Mouse (Mus musculus) liver, embryonic 14.5 days (tissue): ENCODE data around the gene Fkbp14. TPM values are rescaled to one million over a fixed set of nuclear protein-coding genes. Genes with fewer than 3 reads are reported as not detected.

Experiments used
- ATAC-seq: fragments of 200-750 bp; cut with Nextera tagmentation; 2 replicates; pipeline ENCODE4 v1.8.0; 2017; ENCODE audit warnings: moderate number of reproducible peaks, mild to moderate bottlenecking, moderate library complexity; ENCODE audit not compliant: insufficient read depth
- DNase-seq, 3 experiments: peaks; one replicate each; pipeline ENCODE4 v3.0.0-alpha.2; 2012 to 2013; ENCODE audit warnings: low read depth in 3 of 3, low spot score in 3 of 3
- H3K27ac ChIP-seq: fragments of 300-500 bp; sonication (generic); 2 replicates; pipeline ENCODE4 v1.5.1; 2014; ENCODE audit warnings: moderate library complexity, mild to moderate bottlenecking, control low read depth, inconsistent platforms
- H3K27me3 ChIP-seq: fragments of 300-500 bp; sonication (generic); 2 replicates; pipeline ENCODE4 v1.6.1; 2014; ENCODE audit warnings: mild to moderate bottlenecking, low read length, moderate library complexity; ENCODE audit not compliant: control insufficient read depth, insufficient read depth
- H3K36me3 ChIP-seq: fragments of 300-500 bp; sonication (generic); replicated peaks from 2 replicates; pipeline ENCODE4 v1.6.1; 2014; ENCODE audit warnings: low read depth; ENCODE audit not compliant: control insufficient read depth, insufficient read depth
- H3K4me1 ChIP-seq, 2 experiments: fragments of 200-500 bp in 1 of 2; fragments of 300-500 bp in 1 of 2; sonication (generic) in 1 of 2; replicated peaks; 2 replicates each; pipeline ENCODE4 v1.6.1; 2012 to 2014; ENCODE audit warnings: antibody characterized with exemption in 1 of 2, inconsistent platforms in 1 of 2, low read length in 1 of 2; ENCODE audit not compliant: control insufficient read depth in 2 of 2, insufficient read depth in 2 of 2
- H3K4me2 ChIP-seq: fragments of 300-500 bp; sonication (generic); 2 replicates; pipeline ENCODE4 v1.6.1; 2014; ENCODE audit warnings: low read depth, mild to moderate bottlenecking, control low read depth, moderate library complexity
- H3K4me3 ChIP-seq, 2 experiments: fragments of 200-500 bp in 1 of 2; fragments of 300-500 bp in 1 of 2; sonication (generic) in 1 of 2; 2 replicates each; pipeline ENCODE4 v1.5.1; 2012 to 2014; ENCODE audit warnings: low read depth in 2 of 2, low read length in 2 of 2, mild to moderate bottlenecking in 2 of 2, control low read depth in 1 of 2, inconsistent platforms in 1 of 2, moderate library complexity in 1 of 2; ENCODE audit not compliant: insufficient read depth in 1 of 2
- H3K9ac ChIP-seq: fragments of 300-500 bp; sonication (generic); replicated peaks from 2 replicates; pipeline ENCODE4 v1.6.1; 2014; ENCODE audit warnings: mild to moderate bottlenecking, control low read depth, moderate library complexity
- H3K9me3 ChIP-seq: fragments of 300-500 bp; sonication (generic); 2 replicates; pipeline ENCODE4 v1.6.1; 2016; ENCODE audit warnings: low read length, mixed read lengths; ENCODE audit not compliant: control insufficient read depth
- CTCF ChIP-seq: IDR thresholded peaks from 2 replicates; pipeline ENCODE4 v1.5.1; 2016; ENCODE audit warnings: antibody characterized with exemption, low read depth, control low read depth
- EP300 ChIP-seq: IDR thresholded peaks from 2 replicates; pipeline ENCODE4 v1.6.1; 2016; ENCODE audit warnings: antibody characterized with exemption, low read depth
- WGBS: fragments of 180-500 bp; shearing (Covaris S2); extraction: QIAGEN DNeasy Blood & Tissue Kit; methylation state at CpG from one replicate; pipeline ENCODE4 v1.1.7; 2014; ENCODE audit not compliant: insufficient replicate concordance; 5-methylcytosine and 5-hydroxymethylcytosine counted together
- polyA plus RNA-seq, 2 experiments: library from polyadenylated mRNA; depleted of rRNA in 1 of 2; stranded (reverse) in 1 of 2; unstranded in 1 of 2; fragments of >200 nt; fragmentation: Nextera tagmentation in 1 of 2; extraction: Ambion mirVana in 1 of 2; gene quantifications; 2 replicates each; pipeline versions ENCODE4 v1.2.1 to v1.2.3; 2012 to 2014

Fkbp14 gene
- polyA plus RNA-seq, 2 experiments, result 3.5 to 4.0 TPM

- no peaks in the 10 kb centered on the region for H3K4me1 ChIP-seq
- H3K36me3 ChIP-seq, result no peaks in the 10 kb centered on the region
- no peak overlapping the region for H3K4me2 ChIP-seq
- H3K4me3 ChIP-seq, result no peak overlapping the region
- WGBS, result 44% methylated on average over 4 of the region's 4 CpGs
- TF ChIP-seq CTCF (no peak), EP300 (no peak)
- no peak for ATAC-seq
- no peak for DNase-seq
- H3K27me3 ChIP-seq, result no peaks in the 10 kb centered on the region
- H3K9me3 ChIP-seq, result no peaks in the 10 kb centered on the region
- no peak overlapping the region for H3K27ac ChIP-seq
- no peak overlapping the region for H3K9ac ChIP-seq
Observed at GRCm38 (mm10) chr6:54606241-54606640, 9.1 kb upstream of the Fkbp14 start.

GRCm38 (mm10) chr6:54604001-54604715, 7.0 kb upstream of the Fkbp14 start:
- no peak for TF ChIP-seq EP300
- 91% methylated on average over 1 of the region's 1 CpGs for WGBS
- no peak overlapping the region for H3K9ac ChIP-seq
- no peaks in the 10 kb centered on the region for H3K36me3 ChIP-seq
- DNase-seq (no peak), ATAC-seq (no peak)
- no peak overlapping the region for H3K4me3 ChIP-seq
- no peaks in the 10 kb centered on the region for H3K27me3 ChIP-seq
- H3K9me3 ChIP-seq, result no peaks in the 10 kb centered on the region
- peaks cover 0 to 7% of the 10 kb centered on the region in 2 experiments; a peak in 2 of 4 replicates for H3K4me1 ChIP-seq
- H3K27ac ChIP-seq, result no peak overlapping the region
- no peak overlapping the region for H3K4me2 ChIP-seq

GRCm38 (mm10) chr6:54602891-54603290, 5.8 kb upstream of the Fkbp14 start:
- DNase-seq (no peak), ATAC-seq (no peak)
- no peak overlapping the region for H3K27ac ChIP-seq
- H3K27me3 ChIP-seq, result no peaks in the 10 kb centered on the region
- peaks cover 0 to 7% of the 10 kb centered on the region in 2 experiments; a peak in 2 of 4 replicates for H3K4me1 ChIP-seq
- H3K4me3 ChIP-seq, result no peak overlapping the region
- H3K9ac ChIP-seq, result no peak overlapping the region
- H3K9me3 ChIP-seq, result no peaks in the 10 kb centered on the region
- TF ChIP-seq CTCF, result no peak
- no peak for TF ChIP-seq EP300
- H3K36me3 ChIP-seq, result no peaks in the 10 kb centered on the region
- WGBS, result 72% methylated on average over 2 of the region's 2 CpGs
- H3K4me2 ChIP-seq, result no peak overlapping the region

- DNase-seq (no peak), ATAC-seq (no peak)
- no peak overlapping the region for H3K4me3 ChIP-seq
- H3K9me3 ChIP-seq, result no peaks in the 10 kb centered on the region
- WGBS, result 51% methylated on average over 5 of the region's 5 CpGs
- H3K36me3 ChIP-seq, result no peaks in the 10 kb centered on the region
- H3K27ac ChIP-seq, result no peak overlapping the region
- TF ChIP-seq CTCF (no peak), EP300 (no peak)
- H3K9ac ChIP-seq, result no peak overlapping the region
- 0 out of 2 replicates have a peak, but pooled peaks cover under 1% of the 10 kb centered on the region for H3K27me3 ChIP-seq
- no peak overlapping the region for H3K4me2 ChIP-seq
- H3K4me1 ChIP-seq, result peaks cover 0 to 7% of the 10 kb centered on the region in 2 experiments; a peak in 2 of 4 replicates
Observed at GRCm38 (mm10) chr6:54600681-54601347, 3.7 kb upstream of the Fkbp14 start.

GRCm38 (mm10) chr6:54597711-54598110, 603 bp upstream of the Fkbp14 start:
- Histone ChIP-seq H3K36me3 (no peaks in the 10 kb centered on the region), H3K4me1 (peaks cover 0 to 11% of the 10 kb centered on the region in 2 experiments; a peak in 3 of 4 replicates), H3K27ac (no peak overlapping the region), H3K9ac (no peak overlapping the region), H3K27me3 (peaks cover 7% of the 10 kb centered on the region), H3K4me2 (no peak overlapping the region), H3K4me3 (no peak overlapping the region), H3K9me3 (no peaks in the 10 kb centered on the region)
- DNase-seq (no peak), ATAC-seq (no peak)
- no peak for TF ChIP-seq EP300
- TF ChIP-seq CTCF, result no peak
- 69% methylated on average over 3 of the region's 3 CpGs for WGBS
